Mouse (Mus musculus): ENCODE data around the gene Higd1a. TPM values are rescaled to one million over a fixed set of nuclear protein-coding genes. Genes with fewer than 3 reads are reported as not detected.

Higd1a gene
- total RNA-seq (2021): 10 to 100 TPM; 79.1 to 86.6 TPM
- long read RNA-seq, transcript Higd1a-201 (4 exons, 2,232 nt): major isoform, 138 of 165 reads
- long read RNA-seq, partial matches to known transcripts: 3 of 165 reads
- long read RNA-seq, other reads (novel, unspliced or antisense): 20 of 165 reads

- DNase-seq (ENCODE audit: low spot score in 2 of 2): no peak
Observed at GRCm38 (mm10) chr9:121858153-121858488, at the start of gene Higd1a. TSS of gene Higd1a (minus strand) at chr9:121858362.

GRCm38 (mm10) chr9:121907356-121908070, 49.4 kb upstream of the Higd1a start:
- DNase-seq (ENCODE audit: low spot score in 2 of 2): no peak

- DNase-seq (ENCODE audit: low spot score in 2 of 2): no peak
Observed at GRCm38 (mm10) chr9:121906456-121906855, 48.3 kb upstream of the Higd1a start.

- DNase-seq (ENCODE audit: low spot score in 2 of 2): peak in 1 of 2 experiments; percentile 39
Observed at GRCm38 (mm10) chr9:121905556-121906185, 47.5 kb upstream of the Higd1a start.

GRCm38 (mm10) chr9:121904946-121905345, 46.8 kb upstream of the Higd1a start:
- DNase-seq (ENCODE audit: low spot score in 2 of 2): no peak

- DNase-seq (ENCODE audit: low spot score in 2 of 2): no peak
Observed at GRCm38 (mm10) chr9:121904319-121904718, 46.2 kb upstream of the Higd1a start.

GRCm38 (mm10) chr9:121903476-121904305, 45.5 kb upstream of the Higd1a start:
- DNase-seq (ENCODE audit: low spot score in 2 of 2): no peak

- no peak for DNase-seq (ENCODE audit: low spot score in 2 of 2)
Observed at GRCm38 (mm10) chr9:121901710-121902700, 43.8 kb upstream of the Higd1a start.

GRCm38 (mm10) chr9:121900282-121900855, 42.2 kb upstream of the Higd1a start:
- no peak for DNase-seq (ENCODE audit: low spot score in 2 of 2)

- DNase-seq (ENCODE audit: low spot score in 2 of 2): no peak
Observed at GRCm38 (mm10) chr9:121899306-121899705, 41.1 kb upstream of the Higd1a start.

GRCm38 (mm10) chr9:121898245-121898644, 40.1 kb upstream of the Higd1a start, which contains the start of gene Ackr2:
TSS of gene Ackr2 (plus strand) at chr9:121898355.
- DNase-seq (ENCODE audit: low spot score in 2 of 2): no peak

GRCm38 (mm10) chr9:121896820-121897219, 38.7 kb upstream of the Higd1a start:
- no peak for DNase-seq (ENCODE audit: low spot score in 2 of 2)

- no peak for DNase-seq (ENCODE audit: low spot score in 2 of 2)
Observed at GRCm38 (mm10) chr9:121895392-121895993, 37.3 kb upstream of the Higd1a start.

- no peak for DNase-seq (ENCODE audit: low spot score in 2 of 2)
Observed at GRCm38 (mm10) chr9:121894447-121894846, 36.3 kb upstream of the Higd1a start.

GRCm38 (mm10) chr9:121892057-121892687, 34.0 kb upstream of the Higd1a start:
- DNase-seq (ENCODE audit: low spot score in 2 of 2): no peak

- DNase-seq (ENCODE audit: low spot score in 2 of 2): no peak
Observed at GRCm38 (mm10) chr9:121891301-121891700, 33.1 kb upstream of the Higd1a start.

- DNase-seq (ENCODE audit: low spot score in 2 of 2): peak in 1 of 2 experiments; percentile 38
Observed at GRCm38 (mm10) chr9:121890441-121890941, 32.3 kb upstream of the Higd1a start.

- no peak for DNase-seq (ENCODE audit: low spot score in 2 of 2)
Observed at GRCm38 (mm10) chr9:121889927-121890440, 31.8 kb upstream of the Higd1a start.

- no peak for DNase-seq (ENCODE audit: low spot score in 2 of 2)
Observed at GRCm38 (mm10) chr9:121882015-121882457, 23.9 kb upstream of the Higd1a start.

Data from layer of hippocampus, adult 18-20 months (tissue).